Mouse (Mus musculus): ENCODE measurements around the gene Zbtb44. TPM values are rescaled to one million over a fixed set of nuclear protein-coding genes. Genes with fewer than 3 reads are reported as not detected.

Gene Zbtb44
- total and polyA plus RNA-seq, 2 experiments from 2014 or later: 5.3 to 22.1 TPM

DNA sequence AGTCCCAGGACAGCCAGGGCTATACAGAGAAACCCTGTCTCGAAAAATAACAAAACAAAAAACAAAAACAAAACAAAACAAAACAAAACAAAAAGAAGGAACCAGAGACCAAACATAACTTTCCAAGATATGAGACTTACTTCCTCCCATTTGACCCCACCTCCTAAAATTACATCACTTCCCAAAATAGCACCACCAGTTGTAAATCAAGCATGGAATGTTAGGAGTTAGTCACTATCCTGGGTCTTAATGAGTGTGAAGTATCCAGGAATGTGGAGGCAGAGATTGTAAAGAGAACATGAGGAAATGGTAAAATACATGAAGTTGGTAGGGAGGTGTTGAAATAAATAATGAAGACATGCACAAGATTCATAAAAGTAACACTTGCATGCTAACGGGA, 21.1 kb upstream of the Zbtb44 start:
- Histone ChIP-seq H3K4me2 (ENCODE audit: low read depth) (no peak overlapping the region), H3K9me3 (ENCODE audit: low read length) (no peaks in the 10 kb centered on the region), H3K27ac (ENCODE audit: low read depth, low read length) (no peak overlapping the region), H3K27me3 (ENCODE audit: insufficient read depth, low read length) (no peaks in the 10 kb centered on the region), H3K4me1 (ENCODE audit: insufficient read depth) (no peaks in the 10 kb centered on the region; the same call in 1 of the 2 replicates), H3K4me3 (ENCODE audit: low read depth, low read length) (no peak overlapping the region), H3K9ac (no peak overlapping the region), H3K36me3 (ENCODE audit: insufficient read depth) (no peaks in the 10 kb centered on the region)
- no peak for ATAC-seq
- no peak for DNase-seq
- TF ChIP-seq CTCF (IDR thresholded peaks at IDR 0.05; ENCODE audit: low read depth): no peak
- WGBS: 86% methylated on average over 2 of the region's 2 CpGs

DNA sequence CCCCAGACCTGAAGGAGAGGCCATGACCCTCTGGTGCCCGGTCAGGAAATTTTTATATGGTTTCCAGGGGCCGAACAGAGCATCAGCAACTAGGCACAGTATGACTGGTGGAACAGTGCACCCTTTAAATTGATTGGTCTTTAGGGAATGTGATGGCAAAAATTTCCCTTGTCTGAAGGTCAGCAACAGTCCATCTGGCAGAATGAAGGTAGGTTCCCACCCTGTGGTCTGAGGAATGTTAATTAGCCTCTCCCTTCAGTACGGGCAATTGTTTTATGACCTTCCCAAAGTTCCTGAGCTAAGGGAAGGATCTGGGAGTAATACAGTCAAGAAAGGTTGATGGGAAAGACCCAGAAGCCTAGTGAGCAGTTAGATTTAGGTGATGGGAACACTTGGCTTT, 20.4 kb upstream of the Zbtb44 start:
- no peak overlapping the region for H3K9ac ChIP-seq
- H3K9me3 ChIP-seq (ENCODE audit: low read length): no peaks in the 10 kb centered on the region
- H3K4me3 ChIP-seq (ENCODE audit: low read depth, low read length): no peak overlapping the region
- no peaks in the 10 kb centered on the region for H3K27me3 ChIP-seq (ENCODE audit: insufficient read depth, low read length)
- H3K4me2 ChIP-seq (ENCODE audit: low read depth): no peak overlapping the region
- H3K36me3 ChIP-seq (ENCODE audit: insufficient read depth): no peaks in the 10 kb centered on the region
- WGBS: 77% methylated on average over 3 of the region's 3 CpGs
- ATAC-seq (no peak), DNase-seq (no peak)
- TF ChIP-seq CTCF (IDR thresholded peaks at IDR 0.05; ENCODE audit: low read depth): no peak
- H3K4me1 ChIP-seq (ENCODE audit: insufficient read depth): no peaks in the 10 kb centered on the region; the same call in 1 of the 2 replicates
- no peak overlapping the region for H3K27ac ChIP-seq (ENCODE audit: low read depth, low read length)

DNA sequence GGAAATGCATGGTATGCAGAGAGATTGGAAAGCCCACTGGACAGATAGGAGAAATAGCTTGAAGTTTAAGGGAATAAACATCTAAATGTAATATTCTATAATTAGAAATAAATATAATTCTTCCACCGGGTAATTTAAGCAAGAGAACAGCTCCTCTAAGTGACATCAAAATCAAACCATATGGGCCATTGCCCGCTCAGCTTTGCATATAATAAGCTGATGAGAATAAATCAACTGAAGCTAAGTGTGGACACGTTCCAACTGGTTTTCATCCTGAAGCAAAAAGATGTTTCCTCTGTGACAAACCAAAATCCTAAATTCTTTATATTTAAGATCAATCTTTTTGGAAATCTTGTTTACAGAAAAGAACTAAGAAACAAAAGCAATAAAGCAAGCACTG, 19.7 kb upstream of the Zbtb44 start:
- 61% methylated on average over 3 of the region's 3 CpGs for WGBS
- H3K9me3 ChIP-seq (ENCODE audit: low read length): no peaks in the 10 kb centered on the region
- ATAC-seq (no peak; the same call in 1 of the 2 replicates), DNase-seq (peak; percentile 28)
- H3K27me3 ChIP-seq (ENCODE audit: insufficient read depth, low read length): no peaks in the 10 kb centered on the region
- TF ChIP-seq CTCF (IDR thresholded peaks at IDR 0.05; ENCODE audit: low read depth): no peak
- no peaks in the 10 kb centered on the region; the same call in 1 of the 2 replicates for H3K4me1 ChIP-seq (ENCODE audit: insufficient read depth)
- no peak overlapping the region for H3K4me3 ChIP-seq (ENCODE audit: low read depth, low read length)
- H3K27ac ChIP-seq (ENCODE audit: low read depth, low read length): peak overlapping the region; percentile 72
- H3K9ac ChIP-seq: no peak overlapping the region
- H3K36me3 ChIP-seq (ENCODE audit: insufficient read depth): no peaks in the 10 kb centered on the region
- H3K4me2 ChIP-seq (ENCODE audit: low read depth): no peak overlapping the region

DNA sequence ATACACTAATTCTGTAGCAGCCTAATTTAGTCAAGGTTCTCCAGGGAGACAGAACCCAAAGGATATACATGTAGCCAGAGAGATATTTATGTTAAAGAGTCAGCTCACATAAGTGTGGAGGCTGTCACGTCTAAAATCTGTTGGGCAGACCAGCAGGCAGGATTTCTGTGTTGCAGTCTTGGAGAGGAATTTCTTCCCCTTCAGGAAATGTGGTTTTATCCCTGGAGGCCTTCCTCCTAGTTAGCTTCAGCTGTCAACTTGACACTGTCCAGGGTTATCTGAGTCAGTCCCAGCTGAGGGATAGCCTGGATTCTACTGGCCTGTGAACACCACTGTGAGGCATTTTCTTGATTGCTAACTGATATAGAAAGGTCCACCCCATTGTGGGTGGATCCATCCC, 18.9 kb upstream of the Zbtb44 start:
- peak; percentile 61 for ATAC-seq
- no peak for TF ChIP-seq CTCF (IDR thresholded peaks at IDR 0.05; ENCODE audit: low read depth)
- no peak overlapping the region for H3K4me2 ChIP-seq (ENCODE audit: low read depth)
- H3K27ac ChIP-seq (ENCODE audit: low read depth, low read length): peak overlapping the region; percentile 72; the same call in 1 of the 2 replicates
- peak; percentile 39 for DNase-seq
- no peaks in the 10 kb centered on the region for H3K9me3 ChIP-seq (ENCODE audit: low read length)
- H3K4me1 ChIP-seq (ENCODE audit: insufficient read depth): no peaks in the 10 kb centered on the region; the same call in 1 of the 2 replicates
- no peak overlapping the region for H3K4me3 ChIP-seq (ENCODE audit: low read depth, low read length)
- WGBS: 37% methylated on average over 1 of the region's 1 CpGs
- no peak overlapping the region for H3K9ac ChIP-seq
- no peaks in the 10 kb centered on the region for H3K27me3 ChIP-seq (ENCODE audit: insufficient read depth, low read length)
- no peaks in the 10 kb centered on the region for H3K36me3 ChIP-seq (ENCODE audit: insufficient read depth)

DNA sequence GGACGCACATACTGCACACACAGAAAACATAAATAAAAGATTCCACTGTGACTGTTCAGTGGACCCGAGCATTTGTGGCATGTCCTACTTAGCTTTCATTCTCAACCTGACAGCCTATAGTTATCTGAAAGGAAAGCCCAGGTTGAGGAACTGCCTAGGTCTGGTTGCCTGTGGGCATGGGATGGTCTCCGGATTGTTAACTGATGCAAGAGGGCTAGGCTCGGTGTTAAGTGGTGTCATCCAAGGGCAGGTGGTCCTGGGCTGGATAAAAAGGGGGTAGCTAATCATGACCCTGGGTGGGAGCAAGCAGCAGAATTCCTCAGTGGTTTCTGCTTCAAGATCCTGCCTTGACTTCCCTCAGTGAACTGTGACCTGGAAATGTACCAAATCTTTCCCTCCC, 17.8 kb upstream of the Zbtb44 start:
- Histone ChIP-seq H3K9me3 (ENCODE audit: low read length) (no peaks in the 10 kb centered on the region), H3K9ac (no peak overlapping the region), H3K36me3 (ENCODE audit: insufficient read depth) (no peaks in the 10 kb centered on the region), H3K27ac (ENCODE audit: low read depth, low read length) (no peak overlapping the region), H3K4me3 (ENCODE audit: low read depth, low read length) (no peak overlapping the region), H3K27me3 (ENCODE audit: insufficient read depth, low read length) (no peaks in the 10 kb centered on the region), H3K4me2 (ENCODE audit: low read depth) (no peak overlapping the region), H3K4me1 (ENCODE audit: insufficient read depth) (no peaks in the 10 kb centered on the region; the same call in 1 of the 2 replicates)
- no peak for DNase-seq
- no peak for ATAC-seq
- WGBS: 83% methylated on average over 4 of the region's 4 CpGs
- TF ChIP-seq CTCF (IDR thresholded peaks at IDR 0.05; ENCODE audit: low read depth): no peak

DNA sequence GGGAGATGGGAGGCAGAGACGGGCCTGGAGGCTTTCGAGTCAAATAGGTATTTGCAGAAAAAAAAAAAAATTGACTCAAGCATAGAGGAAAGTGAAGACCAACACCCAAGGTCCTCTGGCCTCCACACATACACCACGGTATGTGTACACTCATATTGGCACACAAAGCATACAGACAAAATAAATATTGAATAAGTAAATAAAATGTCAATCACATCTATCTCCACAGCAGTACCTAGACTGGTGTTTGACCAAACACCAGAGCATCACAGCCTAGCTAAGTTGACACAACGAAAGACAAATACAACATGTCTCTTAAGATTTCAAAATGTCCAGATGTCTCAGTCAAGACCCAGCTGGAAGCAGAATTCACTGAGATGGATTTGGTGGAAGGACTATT, 17.0 kb upstream of the Zbtb44 start:
- WGBS: 88% methylated on average over 4 of the region's 4 CpGs
- ATAC-seq (no peak), DNase-seq (no peak)
- no peaks in the 10 kb centered on the region for H3K27me3 ChIP-seq (ENCODE audit: insufficient read depth, low read length)
- TF ChIP-seq CTCF (IDR thresholded peaks at IDR 0.05; ENCODE audit: low read depth): no peak
- H3K4me2 ChIP-seq (ENCODE audit: low read depth): no peak overlapping the region
- H3K4me1 ChIP-seq (ENCODE audit: insufficient read depth): no peaks in the 10 kb centered on the region; the same call in 1 of the 2 replicates
- H3K36me3 ChIP-seq (ENCODE audit: insufficient read depth): no peaks in the 10 kb centered on the region
- H3K9ac ChIP-seq: no peak overlapping the region
- no peak overlapping the region for H3K4me3 ChIP-seq (ENCODE audit: low read depth, low read length)
- no peak overlapping the region for H3K27ac ChIP-seq (ENCODE audit: low read depth, low read length)
- H3K9me3 ChIP-seq (ENCODE audit: low read length): no peaks in the 10 kb centered on the region

DNA sequence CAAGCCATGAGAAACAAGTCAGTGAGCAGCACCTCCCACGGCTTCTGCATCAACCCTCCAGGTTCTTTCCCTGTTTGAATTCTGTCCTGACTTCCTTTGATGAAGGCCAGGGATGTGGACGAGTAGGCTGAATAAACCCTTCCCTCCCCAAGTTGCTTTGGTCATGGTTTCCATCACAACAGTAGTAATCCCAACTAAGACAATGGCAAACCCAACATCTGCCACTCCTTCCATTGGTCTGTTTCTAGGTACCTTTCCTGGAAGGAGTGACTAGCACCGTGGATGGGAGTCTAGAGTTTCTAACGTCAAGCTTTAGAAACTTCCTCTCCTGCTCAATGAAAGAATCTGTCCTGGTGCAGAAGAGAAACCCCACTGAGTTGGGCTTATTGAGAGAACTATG, 12.8 kb upstream of the Zbtb44 start:
- Histone ChIP-seq H3K9ac (no peak overlapping the region), H3K9me3 (ENCODE audit: low read length) (no peaks in the 10 kb centered on the region), H3K4me3 (ENCODE audit: low read depth, low read length) (no peak overlapping the region), H3K36me3 (ENCODE audit: insufficient read depth) (no peaks in the 10 kb centered on the region), H3K4me2 (ENCODE audit: low read depth) (no peak overlapping the region), H3K27ac (ENCODE audit: low read depth, low read length) (no peak overlapping the region), H3K4me1 (ENCODE audit: insufficient read depth) (no peaks in the 10 kb centered on the region), H3K27me3 (ENCODE audit: insufficient read depth, low read length) (no peaks in the 10 kb centered on the region)
- DNase-seq (no peak), ATAC-seq (no peak)
- 66% methylated on average over 4 of the region's 4 CpGs for WGBS
- no peak for TF ChIP-seq CTCF (IDR thresholded peaks at IDR 0.05; ENCODE audit: low read depth)

All from forebrain, postnatal 0 days (tissue).